Mouse (Mus musculus) spleen, embryonic (tissue): ENCODE measurements around the gene Chn1.
"Not testable (repeated sequence)": the region's sequence is repeated elsewhere in the genome, so short reads cannot be mapped to it uniquely, and the experiment has no call there.

Experiments
- CTCF ChIA-PET: fragments of 350-600 bp; sonication (Branson Sonifier 250); formaldehyde crosslinking; loops from one replicate; lab custom pipeline; 2022; lab: Charles Lee

Chn1 gene

GRCm38 (mm10) chr2:73774786-73775682, at the start of gene Chn1:
Chn1 (minus strand) TSS chr2:73775346.
- CTCF ChIA-PET = no interaction called here

GRCm38 (mm10) chr2:73818742-73819141, 43.6 kb upstream of the Chn1 start:
- CTCF ChIA-PET = interaction anchor here (0.6 kb wide), 1 partner anchor 1281 kb away, joined by 3 read pairs; no protein-coding TSS in a partner anchor

- CTCF ChIA-PET = no interaction called here
Observed at GRCm38 (mm10) chr2:73807609-73808008, 32.5 kb upstream of the Chn1 start.

- CTCF ChIA-PET = not testable (repeated sequence)
Observed at GRCm38 (mm10) chr2:73800127-73800526, 25.0 kb upstream of the Chn1 start.

GRCm38 (mm10) chr2:73798786-73799185, 23.6 kb upstream of the Chn1 start:
- CTCF ChIA-PET = no interaction called here

- CTCF ChIA-PET = no interaction called here
Observed at GRCm38 (mm10) chr2:73798136-73798535, 23.0 kb upstream of the Chn1 start.

GRCm38 (mm10) chr2:73791846-73792630, 16.9 kb upstream of the Chn1 start:
- CTCF ChIA-PET = no interaction called here

- CTCF ChIA-PET = no interaction called here
Observed at GRCm38 (mm10) chr2:73790332-73790731, 15.2 kb upstream of the Chn1 start.

GRCm38 (mm10) chr2:73788395-73788794, 13.2 kb upstream of the Chn1 start:
- CTCF ChIA-PET = no interaction called here

- CTCF ChIA-PET = no interaction called here
Observed at GRCm38 (mm10) chr2:73782371-73782905, 7.3 kb upstream of the Chn1 start.

GRCm38 (mm10) chr2:73780321-73781010, 5.3 kb upstream of the Chn1 start:
- CTCF ChIA-PET = no interaction called here

- CTCF ChIA-PET = no interaction called here
Observed at GRCm38 (mm10) chr2:73779796-73780195, 4.7 kb upstream of the Chn1 start.

- CTCF ChIA-PET = no interaction called here
Observed at GRCm38 (mm10) chr2:73779016-73779595, 4.0 kb upstream of the Chn1 start.

- CTCF ChIA-PET = no interaction called here
Observed at GRCm38 (mm10) chr2:73776936-73777335, 1.8 kb upstream of the Chn1 start.

- CTCF ChIA-PET = interaction anchor here (0.7 kb wide), 1 partner anchor 374 kb away, joined by 7 read pairs; no protein-coding TSS in a partner anchor
Observed at GRCm38 (mm10) chr2:73775683-73776310, 651 bp upstream of the Chn1 start.

- CTCF ChIA-PET = no interaction called here
Observed at GRCm38 (mm10) chr2:73772945-73773344, 2.2 kb downstream of the Chn1 start.

GRCm38 (mm10) chr2:73768669-73769068, 6.5 kb downstream of the Chn1 start:
- CTCF ChIA-PET = no interaction called here

GRCm38 (mm10) chr2:73763541-73763940, 11.6 kb downstream of the Chn1 start:
- CTCF ChIA-PET = no interaction called here

- CTCF ChIA-PET = no interaction called here
Observed at GRCm38 (mm10) chr2:73759899-73760298, 15.2 kb downstream of the Chn1 start.

GRCm38 (mm10) chr2:73759027-73759426, 16.1 kb downstream of the Chn1 start:
- CTCF ChIA-PET = no interaction called here

- CTCF ChIA-PET = no interaction called here
Observed at GRCm38 (mm10) chr2:73747297-73747696, 27.8 kb downstream of the Chn1 start.
